Mouse (Mus musculus): Measurements from ENCODE around the gene 1700001C02Rik.

GRCm38 (mm10) chr5:30494606-30495005, 28.8 kb downstream of the 1700001C02Rik start:
- TF ChIP-seq MAFK (IDR thresholded peaks at IDR 0.05; ENCODE audit: insufficient read depth, low read depth, low read length) (no peak), ZNF384 (IDR thresholded peaks at IDR 0.05; ENCODE audit: low read depth, low read length) (no peak), CHD2 (IDR thresholded peaks at IDR 0.05; ENCODE audit: low read depth, low read length) (no peak), ZC3H11A (IDR thresholded peaks at IDR 0.05; ENCODE audit: borderline replicate concordance, low read depth, low read length) (no peak)
